Mouse (Mus musculus) liver, embryonic 14.5 days (tissue): ENCODE measurements around the gene Syne2.

Experiments used
- CTCF ChIP-seq: IDR thresholded peaks from 2 replicates; pipeline ENCODE4 v1.5.1; 2016; ENCODE audit warnings: antibody characterized with exemption, low read depth, control low read depth
- EP300 ChIP-seq: IDR thresholded peaks from 2 replicates; pipeline ENCODE4 v1.6.1; 2016; ENCODE audit warnings: antibody characterized with exemption, low read depth

GRCm38 (mm10) chr12:75874287-75874994 lies 56.5 kb downstream of the Syne2 start:
- TF ChIP-seq EP300 (no peak), CTCF (no peak)
